Mouse (Mus musculus): ENCODE measurements around the gene Plekha1. TPM values are rescaled to one million over a fixed set of nuclear protein-coding genes. Genes with fewer than 3 reads are reported as not detected.

Plekha1 gene
- polyA plus RNA-seq, 1 experiment from 2014 or later, result 63.1 TPM

GRCm38 (mm10) chr7:130854684-130855292 lies 10.8 kb upstream of the Plekha1 start:
- Histone ChIP-seq H3K9me3 (ENCODE audit: control insufficient read depth, low read length) (no peaks in the 10 kb centered on the region), H3K36me3 (replicated peaks; ENCODE audit: control insufficient read depth, insufficient read depth) (no peaks in the 10 kb centered on the region), H3K9ac (no peak overlapping the region), H3K27me3 (ENCODE audit: control insufficient read depth, insufficient read depth, low read length) (no peaks in the 10 kb centered on the region), H3K27ac (no peak overlapping the region), H3K4me1 (replicated peaks; ENCODE audit: control insufficient read depth, insufficient read depth, low read length) (no peaks in the 10 kb centered on the region), H3K4me3 (replicated peaks; ENCODE audit: low read length) (no peak overlapping the region), H3K4me2 (replicated peaks) (no peak overlapping the region)
- 68% methylated on average over 4 of the region's 4 CpGs for WGBS
- DNase-seq (ENCODE audit: low spot score) (no peak), ATAC-seq (ENCODE audit: low FRiP score) (no peak)

GRCm38 (mm10) chr7:130855681-130856080 lies 9.9 kb upstream of the Plekha1 start:
- Histone ChIP-seq H3K4me2 (replicated peaks) (no peak overlapping the region), H3K36me3 (replicated peaks; ENCODE audit: control insufficient read depth, insufficient read depth) (no peaks in the 10 kb centered on the region), H3K4me1 (replicated peaks; ENCODE audit: control insufficient read depth, insufficient read depth, low read length) (peaks cover 6% of the 10 kb centered on the region; the same call in 1 of the 2 replicates), H3K9ac (no peak overlapping the region), H3K4me3 (replicated peaks; ENCODE audit: low read length) (no peak overlapping the region), H3K9me3 (ENCODE audit: control insufficient read depth, low read length) (no peaks in the 10 kb centered on the region), H3K27ac (no peak overlapping the region), H3K27me3 (ENCODE audit: control insufficient read depth, insufficient read depth, low read length) (no peaks in the 10 kb centered on the region)
- 24% methylated on average over 3 of the region's 3 CpGs for WGBS
- DNase-seq (ENCODE audit: low spot score), result no peak
- no peak for ATAC-seq (ENCODE audit: low FRiP score)

- 61% methylated on average over 6 of the region's 6 CpGs for WGBS
- no peaks in the 10 kb centered on the region for H3K36me3 ChIP-seq (replicated peaks; ENCODE audit: control insufficient read depth, insufficient read depth)
- no peak overlapping the region for H3K4me2 ChIP-seq (replicated peaks)
- ATAC-seq (ENCODE audit: low FRiP score) (no peak), DNase-seq (ENCODE audit: low spot score) (no peak)
- no peak overlapping the region for H3K4me3 ChIP-seq (replicated peaks; ENCODE audit: low read length)
- H3K27me3 ChIP-seq (ENCODE audit: control insufficient read depth, insufficient read depth, low read length), result no peaks in the 10 kb centered on the region
- H3K9ac ChIP-seq, result no peak overlapping the region
- H3K27ac ChIP-seq, result no peak overlapping the region
- H3K9me3 ChIP-seq (ENCODE audit: control insufficient read depth, low read length), result no peaks in the 10 kb centered on the region
- peaks cover 16% of the 10 kb centered on the region for H3K4me1 ChIP-seq (replicated peaks; ENCODE audit: control insufficient read depth, insufficient read depth, low read length)
These were observed 7.6 kb upstream of the Plekha1 start for GRCm38 (mm10) chr7:130857973-130858372.

GRCm38 (mm10) chr7:130859926-130860325 lies 5.6 kb upstream of the Plekha1 start:
- H3K27ac ChIP-seq, result no peak overlapping the region
- H3K27me3 ChIP-seq (ENCODE audit: control insufficient read depth, insufficient read depth, low read length), result no peaks in the 10 kb centered on the region
- no peaks in the 10 kb centered on the region for H3K9me3 ChIP-seq (ENCODE audit: control insufficient read depth, low read length)
- H3K4me2 ChIP-seq (replicated peaks), result no peak overlapping the region
- H3K9ac ChIP-seq, result no peak overlapping the region
- DNase-seq (ENCODE audit: low spot score), result no peak
- ATAC-seq (ENCODE audit: low FRiP score), result no peak
- WGBS, result 19% methylated on average over 4 of the region's 5 CpGs
- no peaks in the 10 kb centered on the region for H3K36me3 ChIP-seq (replicated peaks; ENCODE audit: control insufficient read depth, insufficient read depth)
- H3K4me3 ChIP-seq (replicated peaks; ENCODE audit: low read length), result no peak overlapping the region
- peaks cover 16% of the 10 kb centered on the region for H3K4me1 ChIP-seq (replicated peaks; ENCODE audit: control insufficient read depth, insufficient read depth, low read length)

- WGBS, result 9% methylated on average over 11 of the region's 11 CpGs
- peak overlapping the region; percentile 26; the same call in 1 of the 2 replicates for H3K9ac ChIP-seq
- ATAC-seq (ENCODE audit: low FRiP score), result no peak
- no peaks in the 10 kb centered on the region for H3K9me3 ChIP-seq (ENCODE audit: control insufficient read depth, low read length)
- H3K36me3 ChIP-seq (replicated peaks; ENCODE audit: control insufficient read depth, insufficient read depth), result no peaks in the 10 kb centered on the region
- no peak overlapping the region for H3K4me3 ChIP-seq (replicated peaks; ENCODE audit: low read length)
- peak; percentile 44 for DNase-seq (ENCODE audit: low spot score)
- peak overlapping the region; percentile 13; the same call in 1 of the 2 replicates for H3K4me2 ChIP-seq (replicated peaks)
- H3K27me3 ChIP-seq (ENCODE audit: control insufficient read depth, insufficient read depth, low read length), result no peaks in the 10 kb centered on the region
- H3K4me1 ChIP-seq (replicated peaks; ENCODE audit: control insufficient read depth, insufficient read depth, low read length), result peaks cover 16% of the 10 kb centered on the region
- 0 out of 2 replicates have a peak overlapping the region, but pooled peaks have one; percentile 45 for H3K27ac ChIP-seq
These were observed 4.8 kb upstream of the Plekha1 start for GRCm38 (mm10) chr7:130860721-130861142.

- WGBS, result 48% methylated on average over 1 of the region's 1 CpGs
- H3K9me3 ChIP-seq (ENCODE audit: control insufficient read depth, low read length), result no peaks in the 10 kb centered on the region
These were observed 3.1 kb upstream of the Plekha1 start for GRCm38 (mm10) chr7:130862501-130862900.

GRCm38 (mm10) chr7:130864711-130865110 lies 845 bp upstream of the Plekha1 start:
- Histone ChIP-seq H3K4me3 (replicated peaks; ENCODE audit: low read length) (no peak overlapping the region), H3K27ac (no peak overlapping the region), H3K27me3 (ENCODE audit: control insufficient read depth, insufficient read depth, low read length) (no peaks in the 10 kb centered on the region), H3K36me3 (replicated peaks; ENCODE audit: control insufficient read depth, insufficient read depth) (no peaks in the 10 kb centered on the region), H3K4me2 (replicated peaks) (no peak overlapping the region), H3K9me3 (ENCODE audit: control insufficient read depth, low read length) (no peaks in the 10 kb centered on the region), H3K9ac (no peak overlapping the region), H3K4me1 (replicated peaks; ENCODE audit: control insufficient read depth, insufficient read depth, low read length) (peaks cover 30% of the 10 kb centered on the region)
- ATAC-seq (ENCODE audit: low FRiP score) (no peak), DNase-seq (ENCODE audit: low spot score) (no peak)
- 80% methylated on average over 7 of the region's 7 CpGs for WGBS

More at GRCm38 (mm10) chr7:130862501-130862900, 3.1 kb upstream of the Plekha1 start:
- H3K36me3 ChIP-seq (replicated peaks; ENCODE audit: control insufficient read depth, insufficient read depth), result no peaks in the 10 kb centered on the region
- peaks cover 25% of the 10 kb centered on the region for H3K4me1 ChIP-seq (replicated peaks; ENCODE audit: control insufficient read depth, insufficient read depth, low read length)
- no peak overlapping the region for H3K9ac ChIP-seq
- no peak for DNase-seq (ENCODE audit: low spot score)
- no peak for ATAC-seq (ENCODE audit: low FRiP score)
- H3K27ac ChIP-seq, result no peak overlapping the region
- H3K4me3 ChIP-seq (replicated peaks; ENCODE audit: low read length), result no peak overlapping the region
- H3K27me3 ChIP-seq (ENCODE audit: control insufficient read depth, insufficient read depth, low read length), result no peaks in the 10 kb centered on the region
- no peak overlapping the region for H3K4me2 ChIP-seq (replicated peaks)

- no peaks in the 10 kb centered on the region for H3K36me3 ChIP-seq (replicated peaks; ENCODE audit: control insufficient read depth, insufficient read depth)
- H3K4me2 ChIP-seq (replicated peaks), result peak overlapping the region; percentile 59
- H3K9ac ChIP-seq, result peak overlapping the region; percentile 71
- no peaks in the 10 kb centered on the region for H3K9me3 ChIP-seq (ENCODE audit: control insufficient read depth, low read length)
- peak overlapping the region; percentile 59 for H3K4me3 ChIP-seq (replicated peaks; ENCODE audit: low read length)
- ATAC-seq (ENCODE audit: low FRiP score) (no peak), DNase-seq (ENCODE audit: low spot score) (peak; percentile 31)
- no peaks in the 10 kb centered on the region for H3K27me3 ChIP-seq (ENCODE audit: control insufficient read depth, insufficient read depth, low read length)
- H3K27ac ChIP-seq, result peak overlapping the region; percentile 88
- H3K4me1 ChIP-seq (replicated peaks; ENCODE audit: control insufficient read depth, insufficient read depth, low read length), result peaks cover 14% of the 10 kb centered on the region
- WGBS, result 2% methylated on average over 13 of the region's 13 CpGs
These were observed 1.1 kb downstream of the Plekha1 start for GRCm38 (mm10) chr7:130866640-130867039.

- peak overlapping the region; percentile 59 for H3K4me3 ChIP-seq (replicated peaks; ENCODE audit: low read length)
- 53% methylated on average over 3 of the region's 3 CpGs for WGBS
- H3K9me3 ChIP-seq (ENCODE audit: control insufficient read depth, low read length), result no peaks in the 10 kb centered on the region
- peaks cover 14% of the 10 kb centered on the region for H3K4me1 ChIP-seq (replicated peaks; ENCODE audit: control insufficient read depth, insufficient read depth, low read length)
- DNase-seq (ENCODE audit: low spot score) (no peak), ATAC-seq (ENCODE audit: low FRiP score) (no peak)
- H3K4me2 ChIP-seq (replicated peaks), result peak overlapping the region; percentile 59
- H3K36me3 ChIP-seq (replicated peaks; ENCODE audit: control insufficient read depth, insufficient read depth), result no peaks in the 10 kb centered on the region
- H3K27me3 ChIP-seq (ENCODE audit: control insufficient read depth, insufficient read depth, low read length), result no peaks in the 10 kb centered on the region
- peak overlapping the region; percentile 9; the same call in 1 of the 2 replicates for H3K9ac ChIP-seq
- H3K27ac ChIP-seq, result no peak overlapping the region
These were observed 1.7 kb downstream of the Plekha1 start for GRCm38 (mm10) chr7:130867256-130867655.

Measured in hindbrain, embryonic 14.5 days (tissue).